Mouse (Mus musculus): ENCODE measurements around the gene Piezo1.

DNA sequence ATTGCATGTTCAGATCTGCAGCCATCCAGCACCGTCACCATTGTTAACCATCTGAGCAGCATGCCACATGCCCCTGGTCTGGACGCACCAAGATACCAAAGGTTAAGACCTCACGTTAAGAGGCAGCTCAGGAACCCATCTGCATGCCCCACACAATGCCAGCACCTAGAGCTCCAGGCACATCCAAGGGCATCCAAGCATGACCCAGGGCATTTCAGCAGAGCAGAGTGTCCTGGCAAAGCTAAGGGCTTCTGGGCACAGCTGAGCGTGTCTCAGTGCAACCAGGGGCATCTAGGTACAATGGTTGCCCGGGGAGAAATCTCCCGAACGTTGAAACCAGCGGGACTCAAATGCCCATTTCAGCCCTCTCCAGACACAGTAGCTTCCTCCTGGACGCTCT lies 49.5 kb upstream of the Piezo1 start:
- no peak for TF ChIP-seq FOSL1 (IDR thresholded peaks at IDR 0.05; ENCODE audit: insufficient read depth, low read length, poor library complexity, severe bottlenecking)
- no peak for TF ChIP-seq MAX (IDR thresholded peaks at IDR 0.05)
